Mouse (Mus musculus): ENCODE results near the gene Tmem54. TPM values are rescaled to one million over a fixed set of nuclear protein-coding genes. Genes with fewer than 3 reads are reported as not detected.

Gene Tmem54
- total RNA-seq, 2 experiments from 2014 or later, result not detected

GRCm38 (mm10) chr4:129087850-129088249 lies 17.5 kb upstream of the Tmem54 start:
- no peak for ATAC-seq (replicated peaks; ENCODE audit: low FRiP score, low TSS enrichment, poor library complexity, severe bottlenecking)

- no peak for ATAC-seq (replicated peaks; ENCODE audit: low FRiP score, low TSS enrichment, poor library complexity, severe bottlenecking)
Measured at GRCm38 (mm10) chr4:129095276-129095675, 10.1 kb upstream of the Tmem54 start.

- ATAC-seq (replicated peaks; ENCODE audit: low FRiP score, low TSS enrichment, poor library complexity, severe bottlenecking), result no peak
Measured at GRCm38 (mm10) chr4:129097006-129097405, 8.3 kb upstream of the Tmem54 start.

GRCm38 (mm10) chr4:129102133-129102829 lies 3.1 kb upstream of the Tmem54 start:
- no peak for ATAC-seq (replicated peaks; ENCODE audit: low FRiP score, low TSS enrichment, poor library complexity, severe bottlenecking)

- no peak for ATAC-seq (replicated peaks; ENCODE audit: low FRiP score, low TSS enrichment, poor library complexity, severe bottlenecking)
Measured at GRCm38 (mm10) chr4:129106073-129106472, 725 bp downstream of the Tmem54 start.

- no peak for ATAC-seq (replicated peaks; ENCODE audit: low FRiP score, low TSS enrichment, poor library complexity, severe bottlenecking)
Measured at GRCm38 (mm10) chr4:129107348-129107899, 2.1 kb downstream of the Tmem54 start.

- ATAC-seq (replicated peaks; ENCODE audit: low FRiP score, low TSS enrichment, poor library complexity, severe bottlenecking), result no peak
Measured at GRCm38 (mm10) chr4:129108624-129109023, 3.3 kb downstream of the Tmem54 start.

GRCm38 (mm10) chr4:129110804-129111203 lies 5.5 kb downstream of the Tmem54 start:
- no peak for ATAC-seq (replicated peaks; ENCODE audit: low FRiP score, low TSS enrichment, poor library complexity, severe bottlenecking)

- no peak for ATAC-seq (replicated peaks; ENCODE audit: low FRiP score, low TSS enrichment, poor library complexity, severe bottlenecking)
Measured at GRCm38 (mm10) chr4:129111350-129111749, 6.0 kb downstream of the Tmem54 start.

GRCm38 (mm10) chr4:129112231-129112630 lies 6.9 kb downstream of the Tmem54 start:
- ATAC-seq (replicated peaks; ENCODE audit: low FRiP score, low TSS enrichment, poor library complexity, severe bottlenecking), result no peak

GRCm38 (mm10) chr4:129113083-129113988 lies 8.0 kb downstream of the Tmem54 start:
- peak; percentile 92 for ATAC-seq (replicated peaks; ENCODE audit: low FRiP score, low TSS enrichment, poor library complexity, severe bottlenecking)

GRCm38 (mm10) chr4:129116703-129117102 lies 11.4 kb downstream of the Tmem54 start:
- ATAC-seq (replicated peaks; ENCODE audit: low FRiP score, low TSS enrichment, poor library complexity, severe bottlenecking), result no peak

GRCm38 (mm10) chr4:129117720-129118510 lies 12.6 kb downstream of the Tmem54 start:
- ATAC-seq (replicated peaks; ENCODE audit: low FRiP score, low TSS enrichment, poor library complexity, severe bottlenecking), result no peak

GRCm38 (mm10) chr4:129119708-129120107 lies 14.4 kb downstream of the Tmem54 start:
- no peak for ATAC-seq (replicated peaks; ENCODE audit: low FRiP score, low TSS enrichment, poor library complexity, severe bottlenecking)

- peak; percentile 76 for ATAC-seq (replicated peaks; ENCODE audit: low FRiP score, low TSS enrichment, poor library complexity, severe bottlenecking)
Measured at GRCm38 (mm10) chr4:129120520-129121445, 15.4 kb downstream of the Tmem54 start.

- no peak for ATAC-seq (replicated peaks; ENCODE audit: low FRiP score, low TSS enrichment, poor library complexity, severe bottlenecking)
Measured at GRCm38 (mm10) chr4:129121569-129122086, 16.3 kb downstream of the Tmem54 start, which contains the start of gene Hpca. Hpca (minus strand) TSS chr4:129122036.

GRCm38 (mm10) chr4:129122107-129122506 lies 16.8 kb downstream of the Tmem54 start:
- no peak for ATAC-seq (replicated peaks; ENCODE audit: low FRiP score, low TSS enrichment, poor library complexity, severe bottlenecking)

GRCm38 (mm10) chr4:129122719-129123118 lies 17.4 kb downstream of the Tmem54 start:
- no peak for ATAC-seq (replicated peaks; ENCODE audit: low FRiP score, low TSS enrichment, poor library complexity, severe bottlenecking)
